Mouse (Mus musculus) liver, postnatal 0 days (tissue): ENCODE data around the gene Tarbp2. TPM values are rescaled to one million over a fixed set of nuclear protein-coding genes. Genes with fewer than 3 reads are reported as not detected.

ENCODE experiments used
- ATAC-seq: fragments of 200-750 bp; cut with Nextera tagmentation; 2 replicates; pipeline ENCODE4 v1.8.0; 2017; ENCODE audit warnings: mild to moderate bottlenecking, moderate library complexity
- DNase-seq: peaks from one replicate; pipeline ENCODE4 v3.0.0-alpha.2; 2016
- H3K27ac ChIP-seq: fragments of 300-500 bp; sonication (generic); 2 replicates; pipeline ENCODE4 v1.5.1; 2014; ENCODE audit warnings: antibody characterized with exemption, moderate library complexity, mild to moderate bottlenecking, low read depth
- H3K27me3 ChIP-seq: fragments of 300-500 bp; sonication (generic); 2 replicates; pipeline ENCODE4 v1.6.1; 2014; ENCODE audit warnings: low read length, control low read depth, mixed read lengths; ENCODE audit not compliant: insufficient read depth
- H3K36me3 ChIP-seq: fragments of 300-500 bp; sonication (generic); replicated peaks from 2 replicates; pipeline ENCODE4 v1.6.1; 2014; ENCODE audit warnings: mild to moderate bottlenecking, control low read depth, low read length, moderate library complexity, mixed read lengths; ENCODE audit not compliant: insufficient read depth
- H3K4me1 ChIP-seq: fragments of 300-500 bp; sonication (generic); 2 replicates; pipeline ENCODE4 v1.6.1; 2014; ENCODE audit warnings: antibody characterized with exemption, mild to moderate bottlenecking, control low read depth; ENCODE audit not compliant: insufficient read depth
- H3K4me2 ChIP-seq: fragments of 300-500 bp; sonication (generic); 2 replicates; pipeline ENCODE4 v1.6.1; 2014; ENCODE audit warnings: low read depth, mild to moderate bottlenecking, low read length, moderate library complexity, mixed read lengths
- H3K4me3 ChIP-seq: fragments of 300-500 bp; sonication (generic); 2 replicates; pipeline ENCODE4 v1.5.1; 2014; ENCODE audit warnings: low read depth, low read length
- H3K9ac ChIP-seq: fragments of 300-500 bp; sonication (generic); replicated peaks from 2 replicates; pipeline ENCODE4 v1.6.1; 2014; ENCODE audit warnings: mild to moderate bottlenecking, moderate library complexity
- H3K9me3 ChIP-seq: fragments of 300-500 bp; sonication (generic); 2 replicates; pipeline ENCODE4 v1.6.1; 2016; ENCODE audit warnings: mild to moderate bottlenecking, control low read depth, low read length, mixed read lengths
- CTCF ChIP-seq: sonication (generic); IDR thresholded peaks from 2 replicates; pipeline ENCODE4 v1.5.1; 2016; ENCODE audit warnings: antibody characterized with exemption, low read depth
- EP300 ChIP-seq: IDR thresholded peaks from 2 replicates; pipeline ENCODE4 v1.6.1; 2016; ENCODE audit warnings: antibody characterized with exemption, low read depth, mild to moderate bottlenecking
- WGBS: fragments of 180-500 bp; shearing (Covaris S2); extraction: QIAGEN DNeasy Blood & Tissue Kit; methylation state at CpG from one replicate; pipeline ENCODE4 v1.1.7; 2014; ENCODE audit not compliant: insufficient replicate concordance; 5-methylcytosine and 5-hydroxymethylcytosine counted together
- polyA plus RNA-seq: library from polyadenylated mRNA; unstranded; fragments of >200 nt; fragmentation: Nextera tagmentation; extraction: Ambion mirVana; gene quantifications from 2 replicates; pipeline ENCODE4 v1.2.1, GENCODE M21; 2015

The Tarbp2 gene
- polyA plus RNA-seq, 1 experiment from 2014 or later = 27.8 TPM

GRCm38 (mm10) chr15:102499370-102499769 is 18.6 kb upstream of the Tarbp2 start:
- ATAC-seq (no peak), DNase-seq (no peak)
- Histone ChIP-seq H3K27me3 (no peaks in the 10 kb centered on the region), H3K4me2 (no peak overlapping the region), H3K36me3 (peaks cover 88% of the 10 kb centered on the region), H3K4me1 (no peaks in the 10 kb centered on the region), H3K9ac (no peak overlapping the region), H3K9me3 (no peaks in the 10 kb centered on the region), H3K4me3 (no peak overlapping the region), H3K27ac (no peak overlapping the region)
- TF ChIP-seq EP300 = no peak
- 70% methylated on average over 3 of the region's 3 CpGs for WGBS

- Histone ChIP-seq H3K36me3 (peaks cover 86% of the 10 kb centered on the region), H3K4me2 (no peak overlapping the region), H3K4me3 (no peak overlapping the region), H3K9me3 (no peaks in the 10 kb centered on the region), H3K4me1 (no peaks in the 10 kb centered on the region), H3K9ac (no peak overlapping the region), H3K27ac (no peak overlapping the region), H3K27me3 (no peaks in the 10 kb centered on the region)
- TF ChIP-seq EP300 = no peak
- TF ChIP-seq CTCF = no peak
- 88% methylated on average over 6 of the region's 6 CpGs for WGBS
- DNase-seq (no peak), ATAC-seq (no peak)
Observed at GRCm38 (mm10) chr15:102499851-102500250, 18.1 kb upstream of the Tarbp2 start.

- H3K4me2 ChIP-seq = no peak overlapping the region
- ATAC-seq (no peak), DNase-seq (no peak)
- no peak overlapping the region for H3K9ac ChIP-seq
- H3K27ac ChIP-seq = no peak overlapping the region
- no peak overlapping the region for H3K4me3 ChIP-seq
- no peaks in the 10 kb centered on the region for H3K4me1 ChIP-seq
- peaks cover 83% of the 10 kb centered on the region for H3K36me3 ChIP-seq
- H3K9me3 ChIP-seq = no peaks in the 10 kb centered on the region
- TF ChIP-seq CTCF (no peak), EP300 (no peak)
- H3K27me3 ChIP-seq = no peaks in the 10 kb centered on the region
- 92% methylated on average over 5 of the region's 5 CpGs for WGBS
Observed at GRCm38 (mm10) chr15:102500479-102500878, 17.5 kb upstream of the Tarbp2 start.

GRCm38 (mm10) chr15:102501084-102501814 is 16.7 kb upstream of the Tarbp2 start:
- H3K4me3 ChIP-seq = no peak overlapping the region
- H3K4me1 ChIP-seq = no peaks in the 10 kb centered on the region; the same call in 1 of the 2 replicates
- H3K9me3 ChIP-seq = no peaks in the 10 kb centered on the region
- TF ChIP-seq EP300 (no peak), CTCF (no peak)
- 88% methylated on average over 19 of the region's 19 CpGs for WGBS
- H3K27ac ChIP-seq = no peak overlapping the region
- DNase-seq (no peak), ATAC-seq (no peak)
- H3K27me3 ChIP-seq = no peaks in the 10 kb centered on the region
- H3K36me3 ChIP-seq = peaks cover 76% of the 10 kb centered on the region
- H3K9ac ChIP-seq = no peak overlapping the region
- H3K4me2 ChIP-seq = no peak overlapping the region

GRCm38 (mm10) chr15:102502254-102502840 is 15.6 kb upstream of the Tarbp2 start:
- 70% methylated on average over 9 of the region's 9 CpGs for WGBS
- Histone ChIP-seq H3K27me3 (no peaks in the 10 kb centered on the region), H3K4me1 (no peaks in the 10 kb centered on the region; the same call in 1 of the 2 replicates), H3K4me3 (no peak overlapping the region), H3K9ac (no peak overlapping the region), H3K4me2 (no peak overlapping the region), H3K9me3 (no peaks in the 10 kb centered on the region), H3K27ac (no peak overlapping the region), H3K36me3 (peaks cover 67% of the 10 kb centered on the region)
- TF ChIP-seq CTCF (no peak), EP300 (no peak)
- DNase-seq (no peak), ATAC-seq (no peak)

- Histone ChIP-seq H3K27me3 (no peaks in the 10 kb centered on the region), H3K9me3 (no peaks in the 10 kb centered on the region), H3K4me1 (no peaks in the 10 kb centered on the region; the same call in 1 of the 2 replicates), H3K27ac (no peak within 1 kb of the TSS), H3K9ac (no peak within 1 kb of the TSS), H3K4me2 (no peak within 1 kb of the TSS), H3K36me3 (peaks cover 56% of the 10 kb centered on the region), H3K4me3 (no peak within 1 kb of the TSS)
- TF ChIP-seq EP300 (no peak), CTCF (no peak)
- DNase-seq (no peak), ATAC-seq (no peak)
- 89% methylated on average over 1 of the region's 1 CpGs for WGBS
Observed at GRCm38 (mm10) chr15:102503447-102503846, 14.5 kb upstream of the Tarbp2 start, which contains the start of gene Gm10337. Gm10337 (plus strand) TSS chr15:102503722.
